In the genomic region with DNA sequence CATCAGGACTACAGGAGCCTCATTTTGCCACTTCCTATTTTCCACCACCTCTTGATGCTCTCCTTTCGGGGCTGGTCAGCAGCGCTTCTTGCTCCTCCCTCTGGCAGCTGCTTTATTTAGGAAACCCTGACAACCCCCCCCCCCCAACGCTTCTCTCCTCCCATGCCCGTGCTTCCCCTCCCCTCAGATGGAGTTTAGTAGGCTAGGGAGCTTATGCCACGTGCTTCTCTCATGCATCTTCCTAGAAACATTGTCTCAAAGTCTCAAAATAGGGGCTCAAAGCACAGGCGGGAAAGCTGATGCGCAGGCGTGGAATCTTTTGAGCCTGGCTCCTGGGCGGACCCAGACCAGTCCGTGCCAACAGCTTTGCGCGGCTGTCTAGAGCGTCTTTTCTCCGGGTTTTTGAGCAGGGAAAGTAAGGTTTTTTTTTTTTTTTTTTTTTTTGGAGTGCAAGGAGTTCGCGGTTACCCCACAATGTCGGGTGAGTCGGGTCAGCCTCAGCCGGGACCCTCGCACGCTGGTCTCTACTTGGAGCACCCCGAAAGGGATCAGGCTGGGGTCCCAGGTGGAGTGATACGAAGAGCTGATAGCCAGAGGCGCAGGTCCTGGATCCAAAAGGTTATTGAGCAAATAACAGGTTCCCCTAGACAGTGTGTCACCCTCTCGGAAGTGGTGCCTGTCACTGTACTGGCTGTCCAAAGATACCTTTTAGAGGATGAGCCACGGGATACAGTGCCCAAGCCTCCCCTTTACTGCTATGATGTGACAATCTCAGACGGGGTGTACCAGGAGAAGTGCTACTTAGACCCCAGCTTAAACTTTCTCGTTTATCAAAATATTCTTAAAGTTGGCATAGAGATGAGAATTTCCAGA, we compare ENCODE assay signal across 8 mouse cellular contexts. TPM values are rescaled to one million over a fixed set of nuclear protein-coding genes. Genes with fewer than 3 reads are reported as not detected.
DNase-seq lines count a peak whose midpoint lies in the region; ATAC-seq and TF ChIP-seq lines count a peak whose summit lies in the region.

D330045A20Rik (plus strand) TSS at position 346 of the 873 bp plus-strand sequence.

- DNase-seq in heart, adult 2 months: peak; percentile 4 to 17
- no peak for DNase-seq in heart, adult 8-10 months (ENCODE audit: low spot score)
- peak; percentile 17 for DNase-seq in adrenal gland, postnatal 25 days
- peak; percentile 5 for DNase-seq in lung, postnatal 14 days
- DNase-seq in retina, postnatal 7 days (ENCODE audit: low read depth, low spot score): peak; percentile 6
- no peak for DNase-seq in thymus, adult 2 months

- H3K9ac ChIP-seq in heart, adult 2 months (ENCODE audit: low read depth, low read length): no peak within 1 kb of the TSS
- no peak within 1 kb of the TSS for H3K9ac ChIP-seq in kidney, embryonic 15.5 days

- ATAC-seq in frontal cortex, adult (ENCODE audit: low TSS enrichment): peak; percentile 64
- peak; percentile 88 for ATAC-seq in kidney, embryonic 15.5 days (replicated peaks; ENCODE audit: low FRiP score)

- no peak within 1 kb of the TSS; the same call in 1 of the 2 replicates for H3K4me3 ChIP-seq in heart, adult 2 months
- H3K4me3 ChIP-seq in kidney, embryonic 15.5 days (replicated peaks): peak within 1 kb of the TSS; percentile 40
- no peak within 1 kb of the TSS for H3K4me3 ChIP-seq in thymus, adult 2 months (ENCODE audit: control insufficient read depth, insufficient read depth, low read length)

- 18% methylated on average over 28 of the region's 28 CpGs for whole genome bisulfite sequencing in heart, adult 2 months
- WGBS in kidney, embryonic 15.5 days: 34% methylated on average over 28 of the region's 28 CpGs
- 19% methylated on average over 28 of the region's 28 CpGs for WGBS in thymus, adult 2 months

- no peaks in the 10 kb centered on the region for H3K27me3 ChIP-seq in heart, adult 2 months (ENCODE audit: control insufficient read depth, insufficient read depth, low read length)
- peaks cover 31% of the 10 kb centered on the region for H3K27me3 ChIP-seq in kidney, embryonic 15.5 days
- H3K27me3 ChIP-seq in thymus, adult 2 months (ENCODE audit: control insufficient read depth, insufficient read depth, low read length): no peaks in the 10 kb centered on the region

- H3K79me2 ChIP-seq in heart, adult 2 months (replicated peaks; ENCODE audit: control insufficient read depth, insufficient read depth, low read length): no peaks in the 10 kb centered on the region

- H3K4me1 ChIP-seq in heart, adult 2 months (ENCODE audit: control insufficient read depth, insufficient read depth, low read length): no peaks in the 10 kb centered on the region
- H3K4me1 ChIP-seq in kidney, embryonic 15.5 days: no peaks in the 10 kb centered on the region
- H3K4me1 ChIP-seq in thymus, adult 2 months (replicated peaks; ENCODE audit: control insufficient read depth, insufficient read depth, low read length): no peaks in the 10 kb centered on the region

- intact Hi-C loops in heart, adult 2 months (cut with DNase I): no loop called here

- TF ChIP-seq EP300 in heart, adult 2 months (IDR thresholded peaks at IDR 0.05; ENCODE audit: insufficient read depth, low read depth, low read length): no peak

- TF ChIP-seq CTCF in heart, adult 2 months (IDR thresholded peaks at IDR 0.05): no peak
- no peak for TF ChIP-seq CTCF in thymus, adult 2 months (IDR thresholded peaks at IDR 0.05; ENCODE audit: borderline replicate concordance, control insufficient read depth, extremely low read depth, insufficient read depth, low read length, poor library complexity)

- no peaks in the 10 kb centered on the region for H3K9me3 ChIP-seq in kidney, embryonic 15.5 days (replicated peaks)

- no peaks in the 10 kb centered on the region for H3K36me3 ChIP-seq in heart, adult 2 months (ENCODE audit: control insufficient read depth, insufficient read depth, low read length)
- no peaks in the 10 kb centered on the region for H3K36me3 ChIP-seq in kidney, embryonic 15.5 days
- H3K36me3 ChIP-seq in thymus, adult 2 months (ENCODE audit: control insufficient read depth, insufficient read depth, low read length): no peaks in the 10 kb centered on the region

- H3K27ac ChIP-seq in heart, adult 2 months: no peak within 1 kb of the TSS
- no peak within 1 kb of the TSS for H3K27ac ChIP-seq in kidney, embryonic 15.5 days
- H3K27ac ChIP-seq in thymus, adult 2 months (ENCODE audit: control insufficient read depth, insufficient read depth, low read length): no peak within 1 kb of the TSS

- peak within 1 kb of the TSS; percentile 60 for H3K4me2 ChIP-seq in kidney, embryonic 15.5 days

- TF ChIP-seq POLR2A in heart, adult 2 months (IDR thresholded peaks at IDR 0.05; ENCODE audit: insufficient read depth, low read depth, low read length): no peak
- no peak for TF ChIP-seq POLR2A in thymus, adult 2 months (IDR thresholded peaks at IDR 0.05; ENCODE audit: control insufficient read depth, extremely low read depth, insufficient read depth, low read length, poor library complexity)

RNA-seq across cellular contexts. Expression of gene D330045A20Rik, which starts in this region (rescaled TPM):
- under 1 TPM; 0.05 to 0.07 TPM for total RNA-seq in heart, adult 2 months (2021)
- polyA plus RNA-seq in heart, adult 2 months (2012; rRNA removed): 0.04 and 0.06 TPM in 2 replicates
- total RNA-seq in heart, adult 8-10 months (2022): under 1 TPM in 2 of 4 experiments, not detected in 2; 0.06 to 0.08 TPM
- 0.57 and 0.73 TPM in 2 replicates for total RNA-seq in adrenal gland, postnatal 25 days (2021)
- 1.9 and 2.2 TPM in 2 replicates for polyA plus RNA-seq in kidney, embryonic 15.5 days (2015; fragmentation: Nextera tagmentation; extraction: Ambion mirVana)
- 0.04 TPM in 1 of 2 replicates, not detected in the other for polyA plus RNA-seq in thymus, adult 2 months (2012; rRNA removed)

Comparison
In these comparisons a context has a peak if more than half of its experiments do, and no peak if none do; other contexts are left out.
1. Peak in DNase-seq in heart, adult 2 months; RNA of the gene not detected or under 1 TPM.
2. Peak in DNase-seq in adrenal gland, postnatal 25 days; RNA of the gene not detected or under 1 TPM.
3. DNase-seq: peak in lung, postnatal 14 days (single experiment) and retina, postnatal 7 days (single experiment); none in heart, adult 8-10 months (single experiment) and thymus, adult 2 months (single experiment).